Mouse (Mus musculus): ENCODE data around the gene Lce3d. TPM values are rescaled to one million over a fixed set of nuclear protein-coding genes. Genes with fewer than 3 reads are reported as not detected.

Gene Lce3d
- not detected in 2 replicates for polyA plus RNA-seq (2014; fragmentation: Nextera tagmentation; extraction: Ambion mirVana)

DNA sequence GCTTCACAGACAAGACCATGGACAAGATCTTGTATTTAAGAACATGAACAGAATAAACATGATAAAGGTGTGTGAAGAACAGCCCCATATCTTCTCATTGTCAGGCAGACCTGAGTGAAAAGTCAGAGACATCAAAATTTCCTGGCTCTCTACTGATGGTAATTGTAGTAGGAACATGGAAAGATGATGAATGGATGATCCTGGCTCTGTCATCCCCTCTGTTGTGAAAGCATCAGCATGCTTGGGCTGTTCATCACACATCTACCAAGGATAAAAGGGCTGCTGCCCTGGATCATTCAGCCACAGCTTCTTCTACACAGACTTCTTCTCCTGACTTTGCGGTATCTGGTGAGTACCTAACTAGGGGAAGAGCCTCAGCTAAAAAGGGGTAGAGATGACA is at the start of gene Lce3d:
Lce3d (plus strand) TSS at position 301 of the 400 bp plus-strand sequence.
- no peaks in the 10 kb centered on the region for H3K36me3 ChIP-seq (ENCODE audit: insufficient read depth)
- DNase-seq (no peak), ATAC-seq (ENCODE audit: insufficient read depth) (no peak)
- H3K27ac ChIP-seq (ENCODE audit: low read depth), result no peak within 1 kb of the TSS
- no peak within 1 kb of the TSS for H3K4me2 ChIP-seq
- 79% methylated on average over 1 of the region's 1 CpGs for WGBS
- H3K4me3 ChIP-seq (ENCODE audit: low read depth, low read length), result no peak within 1 kb of the TSS
- H3K27me3 ChIP-seq (ENCODE audit: insufficient read depth, low read length), result no peaks in the 10 kb centered on the region
- no peak within 1 kb of the TSS for H3K9ac ChIP-seq
- no peak for TF ChIP-seq CTCF (IDR thresholded peaks at IDR 0.05; ENCODE audit: low read depth)
- no peaks in the 10 kb centered on the region for H3K4me1 ChIP-seq (ENCODE audit: insufficient read depth)
- H3K9me3 ChIP-seq (ENCODE audit: low read depth, low read length), result no peaks in the 10 kb centered on the region

- 26% methylated on average over 4 of the region's 4 CpGs for WGBS
- peak; percentile 69 for TF ChIP-seq CTCF (IDR thresholded peaks at IDR 0.05; ENCODE audit: low read depth)
- no peak overlapping the region for H3K4me2 ChIP-seq
- no peak overlapping the region for H3K9ac ChIP-seq
- no peak overlapping the region for H3K4me3 ChIP-seq (ENCODE audit: low read depth, low read length)
- H3K9me3 ChIP-seq (ENCODE audit: low read depth, low read length), result no peaks in the 10 kb centered on the region
- no peak overlapping the region for H3K27ac ChIP-seq (ENCODE audit: low read depth)
- H3K27me3 ChIP-seq (ENCODE audit: insufficient read depth, low read length), result no peaks in the 10 kb centered on the region
- H3K36me3 ChIP-seq (ENCODE audit: insufficient read depth), result no peaks in the 10 kb centered on the region
- ATAC-seq (ENCODE audit: insufficient read depth) (peak; percentile 58; the same call in 1 of the 2 replicates), DNase-seq (peak; percentile 78)
- no peaks in the 10 kb centered on the region for H3K4me1 ChIP-seq (ENCODE audit: insufficient read depth)
Measured at GRCm38 (mm10) chr3:92907571-92907970, 49.6 kb upstream of the Lce3d start.

DNA sequence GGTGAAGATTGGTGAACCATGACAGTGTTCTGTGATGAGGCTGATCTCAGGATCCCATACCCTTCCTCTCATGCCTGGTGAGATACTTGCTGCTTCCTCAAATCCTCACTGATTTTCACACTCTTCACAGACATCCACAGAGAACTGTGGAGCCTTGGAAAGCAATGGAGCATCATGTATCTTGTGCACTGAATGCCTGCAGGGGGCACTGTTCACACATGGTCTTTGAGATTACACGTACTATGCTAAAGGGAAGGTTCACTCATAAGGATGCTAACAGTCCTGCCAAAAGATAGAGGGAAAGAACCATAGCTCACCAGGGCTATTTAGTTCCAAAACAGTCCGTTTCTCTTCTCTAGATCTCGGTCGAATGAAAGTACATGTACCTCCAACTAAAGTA is 36.8 kb upstream of the Lce3d start:
- H3K27me3 ChIP-seq (ENCODE audit: insufficient read depth, low read length), result no peaks in the 10 kb centered on the region
- no peaks in the 10 kb centered on the region for H3K9me3 ChIP-seq (ENCODE audit: low read depth, low read length)
- WGBS, result 52% methylated on average over 4 of the region's 4 CpGs
- peak; percentile 61 for DNase-seq
- no peak overlapping the region for H3K4me3 ChIP-seq (ENCODE audit: low read depth, low read length)
- no peak for ATAC-seq (ENCODE audit: insufficient read depth)
- H3K9ac ChIP-seq, result no peak overlapping the region
- H3K4me1 ChIP-seq (ENCODE audit: insufficient read depth), result no peaks in the 10 kb centered on the region
- no peak overlapping the region for H3K4me2 ChIP-seq
- no peak overlapping the region for H3K27ac ChIP-seq (ENCODE audit: low read depth)
- H3K36me3 ChIP-seq (ENCODE audit: insufficient read depth), result no peaks in the 10 kb centered on the region
- TF ChIP-seq CTCF (IDR thresholded peaks at IDR 0.05; ENCODE audit: low read depth), result peak; percentile 48

- Histone ChIP-seq H3K27me3 (ENCODE audit: insufficient read depth, low read length) (no peaks in the 10 kb centered on the region), H3K36me3 (ENCODE audit: insufficient read depth) (no peaks in the 10 kb centered on the region), H3K9me3 (ENCODE audit: low read depth, low read length) (no peaks in the 10 kb centered on the region), H3K27ac (ENCODE audit: low read depth) (no peak within 1 kb of the TSS), H3K4me3 (ENCODE audit: low read depth, low read length) (no peak within 1 kb of the TSS), H3K4me2 (no peak within 1 kb of the TSS), H3K9ac (no peak within 1 kb of the TSS), H3K4me1 (ENCODE audit: insufficient read depth) (no peaks in the 10 kb centered on the region)
- WGBS, result 45% methylated on average over 2 of the region's 2 CpGs
- no peak for TF ChIP-seq CTCF (IDR thresholded peaks at IDR 0.05; ENCODE audit: low read depth)
- DNase-seq (no peak), ATAC-seq (ENCODE audit: insufficient read depth) (no peak)
Measured at GRCm38 (mm10) chr3:92926130-92926529, 31.1 kb upstream of the Lce3d start, which contains the start of gene Lce3a. Gene Lce3a (minus strand): TSS chr3:92926230.

GRCm38 (mm10) chr3:92932679-92933078 is 24.5 kb upstream of the Lce3d start, which contains the start of gene Lce3b:
Gene Lce3b (plus strand): TSS chr3:92932979.
- DNase-seq (no peak), ATAC-seq (ENCODE audit: insufficient read depth) (no peak)
- H3K4me1 ChIP-seq (ENCODE audit: insufficient read depth), result no peaks in the 10 kb centered on the region
- H3K36me3 ChIP-seq (ENCODE audit: insufficient read depth), result no peaks in the 10 kb centered on the region
- no peaks in the 10 kb centered on the region for H3K9me3 ChIP-seq (ENCODE audit: low read depth, low read length)
- no peak within 1 kb of the TSS for H3K27ac ChIP-seq (ENCODE audit: low read depth)
- WGBS, result 42% methylated on average over 2 of the region's 2 CpGs
- no peaks in the 10 kb centered on the region for H3K27me3 ChIP-seq (ENCODE audit: insufficient read depth, low read length)
- no peak for TF ChIP-seq CTCF (IDR thresholded peaks at IDR 0.05; ENCODE audit: low read depth)
- H3K4me2 ChIP-seq, result no peak within 1 kb of the TSS
- no peak within 1 kb of the TSS for H3K9ac ChIP-seq
- no peak within 1 kb of the TSS for H3K4me3 ChIP-seq (ENCODE audit: low read depth, low read length)

- no peak within 1 kb of the TSS for H3K27ac ChIP-seq (ENCODE audit: low read depth)
- ATAC-seq (ENCODE audit: insufficient read depth) (no peak), DNase-seq (no peak)
- H3K4me1 ChIP-seq (ENCODE audit: insufficient read depth), result no peaks in the 10 kb centered on the region
- no peaks in the 10 kb centered on the region for H3K36me3 ChIP-seq (ENCODE audit: insufficient read depth)
- H3K9me3 ChIP-seq (ENCODE audit: low read depth, low read length), result no peaks in the 10 kb centered on the region
- TF ChIP-seq CTCF (IDR thresholded peaks at IDR 0.05; ENCODE audit: low read depth), result no peak
- WGBS, result 79% methylated on average over 1 of the region's 1 CpGs
- no peaks in the 10 kb centered on the region for H3K27me3 ChIP-seq (ENCODE audit: insufficient read depth, low read length)
- no peak within 1 kb of the TSS for H3K4me2 ChIP-seq
- H3K4me3 ChIP-seq (ENCODE audit: low read depth, low read length), result no peak within 1 kb of the TSS
- no peak within 1 kb of the TSS for H3K9ac ChIP-seq
Measured at GRCm38 (mm10) chr3:92944186-92944585, 13.0 kb upstream of the Lce3d start, which contains the start of gene Lce3c. Gene Lce3c (plus strand): TSS chr3:92944486.

DNA sequence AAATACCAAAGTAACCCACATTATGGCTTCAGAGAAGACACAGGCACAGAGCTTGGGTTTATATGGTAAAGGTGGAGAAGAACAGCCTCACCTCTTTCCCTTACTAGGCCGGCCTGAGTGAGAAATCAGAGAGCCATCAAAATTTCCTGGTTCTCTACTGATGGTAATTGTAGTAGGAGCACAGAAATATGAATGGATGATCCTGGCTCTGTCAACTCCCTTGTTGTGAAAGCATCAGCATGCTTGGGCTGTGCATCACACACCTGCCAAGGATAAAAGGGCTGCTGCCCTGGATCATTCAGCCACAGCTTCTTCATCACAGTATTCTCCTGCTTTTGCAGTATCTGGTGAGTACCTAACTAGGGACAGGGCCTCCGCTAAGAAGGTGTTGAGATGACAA is 9.6 kb downstream of the Lce3d start, which contains the start of gene Lce3e:
Lce3e (plus strand) TSS at position 301 of the 400 bp plus-strand sequence.
- no peak for ATAC-seq (ENCODE audit: insufficient read depth)
- Histone ChIP-seq H3K36me3 (ENCODE audit: insufficient read depth) (no peaks in the 10 kb centered on the region), H3K9me3 (ENCODE audit: low read depth, low read length) (no peaks in the 10 kb centered on the region), H3K9ac (no peak within 1 kb of the TSS), H3K4me2 (no peak within 1 kb of the TSS), H3K27me3 (ENCODE audit: insufficient read depth, low read length) (no peaks in the 10 kb centered on the region), H3K4me1 (ENCODE audit: insufficient read depth) (no peaks in the 10 kb centered on the region), H3K4me3 (ENCODE audit: low read depth, low read length) (no peak within 1 kb of the TSS), H3K27ac (ENCODE audit: low read depth) (no peak within 1 kb of the TSS)
- TF ChIP-seq CTCF (IDR thresholded peaks at IDR 0.05; ENCODE audit: low read depth), result no peak
- 81% methylated on average over 2 of the region's 2 CpGs for WGBS
- no peak for DNase-seq
